Comparison of ENCODE assay signal across 10 mouse cellular contexts in the genomic region with DNA sequence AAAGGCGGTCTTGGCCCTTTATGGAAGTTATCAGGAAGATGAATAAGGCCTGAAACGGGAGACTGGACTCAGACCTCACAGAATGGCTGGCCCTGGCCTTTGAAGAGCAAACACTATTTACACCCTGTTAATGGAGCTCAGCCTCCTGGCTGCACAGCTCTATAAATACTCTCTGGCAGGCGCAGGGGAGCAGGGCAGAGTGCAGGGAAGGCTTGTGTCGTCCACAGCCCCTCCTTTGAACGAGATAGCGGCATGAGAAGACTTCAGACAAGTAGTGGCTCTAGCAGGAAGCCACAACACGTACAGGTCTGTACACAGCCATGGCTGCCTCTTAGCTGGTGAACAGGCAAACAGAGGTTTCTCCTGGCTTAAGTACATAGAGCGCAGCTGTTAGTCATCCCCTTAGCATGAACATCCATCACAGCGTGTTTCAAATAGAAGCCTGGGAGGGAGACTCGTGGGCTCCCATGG.
DNase-seq lines count a peak whose midpoint lies in the region; ATAC-seq and TF ChIP-seq lines count a peak whose summit lies in the region.
"Had no signal": no experiment of that assay in that cellular context is flagged by ENCODE, and none has a peak within 500 bp of the region (broad histone marks: within the 10 kb centered on the region; RNA-seq: fewer than 3 reads in every experiment).

No protein-coding gene starts in this region.

- WGBS in midbrain, embryonic 12.5 days: 60% methylated on average over 10 of the region's 10 CpGs
- WGBS in midbrain, embryonic 11.5 days: 62% methylated on average over 10 of the region's 10 CpGs
- WGBS in limb, embryonic 11.5 days: 14% methylated on average over 10 of the region's 10 CpGs

- DNase-seq in gastrocnemius, adult 2 months: peak; percentile 62
- no peak for DNase-seq in gastrocnemius, postnatal 36 days
- DNase-seq in midbrain, embryonic 11.5 days (ENCODE audit: low spot score, missing footprints): no peak
- DNase-seq in limb, embryonic 11.5 days (ENCODE audit: low spot score): peak; percentile 44
- peak; percentile 30 for DNase-seq in urinary bladder, postnatal 25 days (ENCODE audit: low spot score)
- no peak for DNase-seq in thymus, adult 18-20 months
- DNase-seq in cerebellum, adult 11 months: no peak

- peak overlapping the region; percentile 34 for H3K4me3 ChIP-seq in gastrocnemius, adult 2 months
- H3K4me3 ChIP-seq in midbrain, embryonic 12.5 days: no peak overlapping the region
- no peak overlapping the region for H3K4me3 ChIP-seq in midbrain, embryonic 11.5 days (ENCODE audit: low read depth, low read length)
- no peak overlapping the region for H3K4me3 ChIP-seq in limb, embryonic 11.5 days (ENCODE audit: low read depth, low read length)
- H3K4me3 ChIP-seq: embryonic facial prominence, embryonic 13.5 days; hindbrain, embryonic 15.5 days had no signal

- peaks cover 20% of the 10 kb centered on the region for H3K27me3 ChIP-seq in midbrain, embryonic 12.5 days
- H3K27me3 ChIP-seq in midbrain, embryonic 11.5 days (ENCODE audit: control insufficient read depth, insufficient read depth, low read length): no peaks in the 10 kb centered on the region
- H3K27me3 ChIP-seq in limb, embryonic 11.5 days (ENCODE audit: control insufficient read depth, insufficient read depth, low read length): no peaks in the 10 kb centered on the region
- H3K27me3 ChIP-seq: hindbrain, embryonic 15.5 days had no signal

- no peaks in the 10 kb centered on the region for H3K9me3 ChIP-seq in midbrain, embryonic 12.5 days
- H3K9me3 ChIP-seq in midbrain, embryonic 11.5 days (ENCODE audit: control insufficient read depth, low read length): no peaks in the 10 kb centered on the region
- H3K9me3 ChIP-seq in limb, embryonic 11.5 days (ENCODE audit: control insufficient read depth, low read length): no peaks in the 10 kb centered on the region
- H3K9me3 ChIP-seq: embryonic facial prominence, embryonic 13.5 days; hindbrain, embryonic 15.5 days had no signal

- TF ChIP-seq CTCF in gastrocnemius, adult 2 months (IDR thresholded peaks at IDR 0.05): no peak

- no peak overlapping the region for H3K9ac ChIP-seq in midbrain, embryonic 12.5 days (replicated peaks)
- no peak overlapping the region for H3K9ac ChIP-seq in midbrain, embryonic 11.5 days (ENCODE audit: low read length)
- H3K9ac ChIP-seq in limb, embryonic 11.5 days (ENCODE audit: low read length): peak overlapping the region; percentile 32
- H3K9ac ChIP-seq: embryonic facial prominence, embryonic 13.5 days; hindbrain, embryonic 15.5 days had no signal

- H3K4me1 ChIP-seq in midbrain, embryonic 12.5 days: peaks cover 12% of the 10 kb centered on the region; the same call in 1 of the 2 replicates
- no peaks in the 10 kb centered on the region for H3K4me1 ChIP-seq in midbrain, embryonic 11.5 days (ENCODE audit: control insufficient read depth, insufficient read depth, low read length)
- peaks cover 12% of the 10 kb centered on the region; the same call in 1 of the 2 replicates for H3K4me1 ChIP-seq in limb, embryonic 11.5 days (ENCODE audit: control insufficient read depth, insufficient read depth, low read length)

- intact Hi-C loops in gastrocnemius, adult 2 months (cut with DNase I): loop anchor here (10.0 kb wide), 1 partner anchor 178 kb away; no protein-coding TSS in a partner anchor
- intact Hi-C loops in gastrocnemius, postnatal 36 days (cut with DNase I): no loop called here

- peak overlapping the region; percentile 70 for H3K27ac ChIP-seq in gastrocnemius, adult 2 months
- 0 out of 2 replicates have a peak overlapping the region, but pooled peaks have one; percentile 22 for H3K27ac ChIP-seq in midbrain, embryonic 12.5 days (replicated peaks)
- no peak overlapping the region for H3K27ac ChIP-seq in midbrain, embryonic 11.5 days (ENCODE audit: low read depth, low read length)
- no peak overlapping the region for H3K27ac ChIP-seq in limb, embryonic 11.5 days (replicated peaks; ENCODE audit: low read depth, low read length)
- H3K27ac ChIP-seq: embryonic facial prominence, embryonic 13.5 days; hindbrain, embryonic 15.5 days had no signal

- ATAC-seq in midbrain, embryonic 12.5 days (ENCODE audit: low FRiP score, low read depth): no peak
- ATAC-seq in midbrain, embryonic 11.5 days (ENCODE audit: low FRiP score): no peak
- no peak for ATAC-seq in limb, embryonic 11.5 days (ENCODE audit: insufficient number of reproducible peaks, low FRiP score, low TSS enrichment, low read depth)

- no peaks in the 10 kb centered on the region for H3K36me3 ChIP-seq in midbrain, embryonic 12.5 days
- no peaks in the 10 kb centered on the region for H3K36me3 ChIP-seq in midbrain, embryonic 11.5 days (ENCODE audit: control insufficient read depth, insufficient read depth, low read length)
- H3K36me3 ChIP-seq in limb, embryonic 11.5 days (ENCODE audit: control insufficient read depth, insufficient read depth, low read length): no peaks in the 10 kb centered on the region
- H3K36me3 ChIP-seq: embryonic facial prominence, embryonic 13.5 days; hindbrain, embryonic 15.5 days had no signal

- H3K4me2 ChIP-seq in midbrain, embryonic 12.5 days (replicated peaks): no peak overlapping the region
- no peak overlapping the region for H3K4me2 ChIP-seq in midbrain, embryonic 11.5 days
- H3K4me2 ChIP-seq in limb, embryonic 11.5 days (ENCODE audit: low read depth, severe bottlenecking): no peak overlapping the region
- H3K4me2 ChIP-seq: embryonic facial prominence, embryonic 13.5 days; hindbrain, embryonic 15.5 days had no signal

Comparison
In these comparisons a context has a peak if more than half of its experiments do, and no peak if none do; other contexts are left out.
1. DNase-seq: peak in gastrocnemius, adult 2 months (single experiment), limb, embryonic 11.5 days (single experiment) and urinary bladder, postnatal 25 days (single experiment); none in gastrocnemius, postnatal 36 days (0 of 2), midbrain, embryonic 11.5 days (single experiment), thymus, adult 18-20 months (0 of 2) and cerebellum, adult 11 months (single experiment).
2. H3K27ac ChIP-seq: peak in gastrocnemius, adult 2 months (single experiment) and midbrain, embryonic 12.5 days (single experiment); none in midbrain, embryonic 11.5 days (single experiment) and limb, embryonic 11.5 days (single experiment).